Mouse (Mus musculus) right cerebral cortex, adult 2 months (tissue): ENCODE data around the gene Gpm6b.

ENCODE experiments used
- DNase-seq, 2 experiments: peaks; one replicate each; pipeline ENCODE4 v3.0.0; 2021 to 2022; ENCODE audit warnings: low spot score in 2 of 2

Gpm6b gene

GRCm38 (mm10) chrX:166238831-166239460 lies at the start of gene Gpm6b:
Gene Gpm6b, plus strand, starts transcription at chrX:166238911.
- peak; percentile 35 to 48 for DNase-seq

GRCm38 (mm10) chrX:166196327-166196726 lies 42.4 kb upstream of the Gpm6b start:
- DNase-seq, result no peak

GRCm38 (mm10) chrX:166198266-166198665 lies 40.4 kb upstream of the Gpm6b start:
- no peak for DNase-seq

- no peak for DNase-seq
These were observed 38.9 kb upstream of the Gpm6b start for GRCm38 (mm10) chrX:166199812-166200211.

- no peak for DNase-seq
These were observed 24.1 kb upstream of the Gpm6b start for GRCm38 (mm10) chrX:166214576-166214975.

GRCm38 (mm10) chrX:166216248-166216647 lies 22.5 kb upstream of the Gpm6b start:
- no peak for DNase-seq

GRCm38 (mm10) chrX:166216720-166217119 lies 22.0 kb upstream of the Gpm6b start:
- DNase-seq, result peak; percentile 56 to 59

GRCm38 (mm10) chrX:166219331-166219730 lies 19.4 kb upstream of the Gpm6b start:
- peak in 1 of 2 experiments; percentile 41 for DNase-seq

- no peak for DNase-seq
These were observed 11.9 kb upstream of the Gpm6b start for GRCm38 (mm10) chrX:166226856-166227255.

GRCm38 (mm10) chrX:166229750-166230149 lies 9.0 kb upstream of the Gpm6b start:
- DNase-seq, result no peak

GRCm38 (mm10) chrX:166230515-166231267 lies 8.0 kb upstream of the Gpm6b start:
- DNase-seq, result no peak

GRCm38 (mm10) chrX:166236131-166236530 lies 2.6 kb upstream of the Gpm6b start:
- DNase-seq, result no peak

- DNase-seq, result no peak
These were observed 809 bp downstream of the Gpm6b start for GRCm38 (mm10) chrX:166239520-166239919.

- no peak for DNase-seq
These were observed 2.0 kb downstream of the Gpm6b start for GRCm38 (mm10) chrX:166240751-166241150.

- DNase-seq, result peak in 1 of 2 experiments; percentile 35
These were observed 4.7 kb downstream of the Gpm6b start for GRCm38 (mm10) chrX:166243261-166243885.

- no peak for DNase-seq
These were observed 32.8 kb downstream of the Gpm6b start for GRCm38 (mm10) chrX:166271489-166271888.

GRCm38 (mm10) chrX:166272646-166273045 lies 33.9 kb downstream of the Gpm6b start:
- no peak for DNase-seq

- no peak for DNase-seq
These were observed 41.1 kb downstream of the Gpm6b start for GRCm38 (mm10) chrX:166279861-166280260.

GRCm38 (mm10) chrX:166286760-166287483 lies 48.2 kb downstream of the Gpm6b start:
- DNase-seq, result no peak

- no peak for DNase-seq
These were observed 52.6 kb downstream of the Gpm6b start for GRCm38 (mm10) chrX:166291266-166291665.

- DNase-seq, result no peak
These were observed 54.8 kb downstream of the Gpm6b start for GRCm38 (mm10) chrX:166293465-166293864.

- DNase-seq, result no peak
These were observed 64.1 kb downstream of the Gpm6b start for GRCm38 (mm10) chrX:166302791-166303190.
